Mouse (Mus musculus) yolk sac, embryonic 10.5 days (tissue): ENCODE results near the gene Olfr362.
"Not testable (repeated sequence)": the region's sequence is repeated elsewhere in the genome, so short reads cannot be mapped to it uniquely, and the experiment has no call there.

ENCODE experiments used
- DNase-seq: peaks from one replicate; pipeline ENCODE4 v3.0.0-alpha.2; 2017; ENCODE audit warnings: low spot score

Olfr362 gene

DNA sequence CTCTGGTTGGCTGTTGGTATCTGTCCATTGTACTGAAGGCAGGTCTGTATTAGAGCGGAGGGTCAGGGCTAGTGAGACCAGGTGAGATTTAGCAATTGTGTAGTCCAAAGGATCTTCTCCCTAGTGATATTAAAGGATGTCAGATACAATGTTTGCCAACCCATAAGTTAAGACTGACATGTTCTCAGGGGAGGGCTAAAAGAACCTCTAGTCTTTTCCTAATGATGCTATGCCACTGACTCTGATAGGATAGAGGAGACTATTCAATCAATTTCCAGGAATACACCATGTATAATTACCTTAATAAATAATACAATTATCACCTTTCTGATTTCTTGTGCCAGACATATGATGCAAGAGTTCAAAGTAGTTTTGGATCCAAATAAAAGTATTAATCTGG is at the start of gene Olfr362:
Gene Olfr362, minus strand, starts transcription at position 101 of the 400 bp plus-strand sequence.
- no peak for DNase-seq

DNA sequence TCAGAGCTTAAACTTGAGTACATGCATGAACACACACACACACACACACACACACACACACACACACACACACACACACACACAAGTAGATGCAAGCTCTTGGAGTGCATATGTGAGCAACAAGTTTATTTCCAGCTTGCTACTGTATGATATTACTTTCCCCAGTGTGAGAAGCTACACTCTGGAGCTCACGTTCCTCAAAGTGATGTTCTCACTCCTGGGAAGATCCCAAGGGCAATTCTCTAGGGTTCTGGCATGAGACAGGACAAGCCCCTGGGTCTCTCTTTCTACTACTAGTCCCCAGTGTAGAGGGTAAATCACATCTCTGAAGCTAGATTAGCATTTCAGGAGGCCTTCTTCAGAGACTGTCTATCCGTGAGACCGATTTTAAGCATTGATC is 21.3 kb upstream of the Olfr362 start, which contains the start of gene Olfr364-ps1:
Gene Olfr364-ps1, plus strand, starts transcription at position 301 of the 400 bp plus-strand sequence.
- DNase-seq, result no peak

DNA sequence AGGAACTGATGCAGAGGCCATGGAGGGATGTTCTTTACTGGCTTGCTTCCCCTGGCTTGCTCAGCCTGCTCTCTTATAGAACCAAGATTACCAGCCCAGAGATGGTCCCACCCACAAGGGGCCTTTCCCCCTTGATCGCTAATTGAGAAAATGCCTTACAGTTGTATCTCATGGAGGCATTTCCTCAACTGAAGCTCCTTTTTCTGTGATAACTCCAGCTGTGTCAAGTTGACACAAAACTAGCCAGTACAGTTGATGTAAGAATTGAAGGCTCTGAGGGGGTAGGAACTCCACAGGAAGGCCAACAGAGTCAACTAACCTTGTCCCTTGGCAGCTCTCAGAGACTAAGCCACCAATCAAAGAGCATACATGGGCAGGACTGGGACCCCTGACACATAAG is 28.5 kb downstream of the Olfr362 start, which contains the start of gene Olfr361:
Gene Olfr361, minus strand, starts transcription at position 101 of the 400 bp plus-strand sequence.
- DNase-seq, result not testable (repeated sequence)

DNA sequence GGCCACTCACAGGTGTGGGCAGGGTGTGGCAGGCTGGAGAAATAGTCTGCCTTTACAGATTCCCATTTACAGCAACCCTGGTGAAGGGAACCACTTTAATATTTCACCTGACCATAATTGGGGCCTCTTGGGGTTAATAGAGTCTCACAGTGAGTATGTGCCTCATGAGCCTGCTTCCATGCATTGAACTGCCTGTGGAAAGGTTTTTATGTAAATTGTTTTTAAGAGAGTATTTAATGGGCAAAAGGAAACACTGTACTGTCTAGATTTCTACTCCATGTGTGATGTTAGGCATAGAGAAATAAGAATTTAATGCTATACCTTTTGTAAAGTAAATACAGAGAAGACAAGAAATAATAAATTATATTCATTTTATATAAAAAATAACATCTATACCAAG is 52.3 kb downstream of the Olfr362 start, which contains the start of gene Olfr360:
Gene Olfr360, plus strand, starts transcription at position 301 of the 400 bp plus-strand sequence.
- no peak for DNase-seq
